Mouse (Mus musculus): ENCODE data around the gene Pla2g2c. TPM values are rescaled to one million over a fixed set of nuclear protein-coding genes. Genes with fewer than 3 reads are reported as not detected.
A peak's percentile ranks its signal among the peaks of the same experiment; 100 is the strongest.

Pla2g2c gene
- polyA plus RNA-seq (2015; fragmentation: Nextera tagmentation; extraction: Ambion mirVana) = 0.33 and 0.45 TPM in 2 replicates

GRCm38 (mm10) chr4:138724354-138725126 lies at the start of gene Pla2g2c:
Gene Pla2g2c, plus strand, starts transcription at chr4:138724792.
- ATAC-seq (replicated peaks; ENCODE audit: low FRiP score) = peak; percentile 17; the same call in 1 of the 2 replicates
- Histone ChIP-seq H3K27ac (peak within 1 kb of the TSS; percentile 90), H3K4me2 (peak within 1 kb of the TSS; percentile 54), H3K27me3 (0 out of 2 replicates have a peak, but pooled peaks cover 2% of the 10 kb centered on the region), H3K9ac (no peak within 1 kb of the TSS; the same call in 1 of the 2 replicates), H3K9me3 (replicated peaks) (no peaks in the 10 kb centered on the region), H3K4me1 (peaks cover 78% of the 10 kb centered on the region), H3K4me3 (replicated peaks) (peak within 1 kb of the TSS; percentile 24), H3K36me3 (no peaks in the 10 kb centered on the region)
- WGBS = 34% methylated on average over 18 of the region's 18 CpGs

- H3K36me3 ChIP-seq = no peaks in the 10 kb centered on the region
- no peak overlapping the region for H3K4me2 ChIP-seq
- no peak overlapping the region for H3K9ac ChIP-seq
- no peak overlapping the region for H3K27ac ChIP-seq
- H3K27me3 ChIP-seq = peaks cover 19% of the 10 kb centered on the region
- ATAC-seq (replicated peaks; ENCODE audit: low FRiP score) = no peak
- H3K4me3 ChIP-seq (replicated peaks) = no peak overlapping the region
- no peaks in the 10 kb centered on the region for H3K4me1 ChIP-seq
- 11% methylated on average over 16 of the region's 16 CpGs for WGBS
- H3K9me3 ChIP-seq (replicated peaks) = no peaks in the 10 kb centered on the region
These were observed 48.1 kb upstream of the Pla2g2c start for GRCm38 (mm10) chr4:138676480-138676879.

- ATAC-seq (replicated peaks; ENCODE audit: low FRiP score) = no peak
- no peak overlapping the region for H3K27ac ChIP-seq
- no peaks in the 10 kb centered on the region for H3K4me1 ChIP-seq
- no peak overlapping the region for H3K4me3 ChIP-seq (replicated peaks)
- no peaks in the 10 kb centered on the region for H3K36me3 ChIP-seq
- WGBS = 25% methylated on average over 16 of the region's 16 CpGs
- H3K4me2 ChIP-seq = no peak overlapping the region
- no peaks in the 10 kb centered on the region for H3K9me3 ChIP-seq (replicated peaks)
- no peak overlapping the region for H3K9ac ChIP-seq
- peaks cover 19% of the 10 kb centered on the region for H3K27me3 ChIP-seq
These were observed 47.0 kb upstream of the Pla2g2c start for GRCm38 (mm10) chr4:138677579-138677978.

GRCm38 (mm10) chr4:138680124-138680523 lies 44.5 kb upstream of the Pla2g2c start:
- Histone ChIP-seq H3K36me3 (no peaks in the 10 kb centered on the region), H3K9me3 (replicated peaks) (no peaks in the 10 kb centered on the region), H3K27me3 (peaks cover 19% of the 10 kb centered on the region), H3K4me1 (no peaks in the 10 kb centered on the region), H3K4me2 (no peak overlapping the region), H3K27ac (no peak overlapping the region), H3K4me3 (replicated peaks) (no peak overlapping the region), H3K9ac (no peak overlapping the region)
- 60% methylated on average over 4 of the region's 4 CpGs for WGBS
- no peak for ATAC-seq (replicated peaks; ENCODE audit: low FRiP score)

GRCm38 (mm10) chr4:138682760-138683159 lies 41.8 kb upstream of the Pla2g2c start:
- 69% methylated on average over 2 of the region's 2 CpGs for WGBS
- H3K4me3 ChIP-seq (replicated peaks) = no peak overlapping the region
- H3K27ac ChIP-seq = no peak overlapping the region
- no peak for ATAC-seq (replicated peaks; ENCODE audit: low FRiP score)
- H3K27me3 ChIP-seq = peaks cover 16% of the 10 kb centered on the region; the same call in 1 of the 2 replicates
- no peak overlapping the region for H3K4me2 ChIP-seq
- H3K9me3 ChIP-seq (replicated peaks) = no peaks in the 10 kb centered on the region
- H3K9ac ChIP-seq = no peak overlapping the region
- no peaks in the 10 kb centered on the region for H3K4me1 ChIP-seq
- H3K36me3 ChIP-seq = no peaks in the 10 kb centered on the region

- Histone ChIP-seq H3K9me3 (replicated peaks) (no peaks in the 10 kb centered on the region), H3K4me2 (no peak overlapping the region), H3K27me3 (peaks cover 41% of the 10 kb centered on the region), H3K27ac (no peak overlapping the region), H3K9ac (no peak overlapping the region), H3K4me1 (peaks cover 7% of the 10 kb centered on the region; the same call in 1 of the 2 replicates), H3K4me3 (replicated peaks) (no peak overlapping the region), H3K36me3 (no peaks in the 10 kb centered on the region)
- 80% methylated on average over 6 of the region's 6 CpGs for WGBS
- no peak for ATAC-seq (replicated peaks; ENCODE audit: low FRiP score)
These were observed 38.8 kb upstream of the Pla2g2c start for GRCm38 (mm10) chr4:138685813-138686212.

GRCm38 (mm10) chr4:138689094-138689512 lies 35.5 kb upstream of the Pla2g2c start:
- 21% methylated on average over 3 of the region's 3 CpGs for WGBS
- ATAC-seq (replicated peaks; ENCODE audit: low FRiP score) = no peak
- Histone ChIP-seq H3K9me3 (replicated peaks) (no peaks in the 10 kb centered on the region), H3K36me3 (no peaks in the 10 kb centered on the region), H3K4me2 (no peak overlapping the region), H3K9ac (no peak overlapping the region), H3K27me3 (peaks cover 71% of the 10 kb centered on the region), H3K27ac (no peak overlapping the region), H3K4me1 (peaks cover 11% of the 10 kb centered on the region; the same call in 1 of the 2 replicates), H3K4me3 (replicated peaks) (no peak overlapping the region)

GRCm38 (mm10) chr4:138690561-138690960 lies 34.0 kb upstream of the Pla2g2c start:
- H3K9me3 ChIP-seq (replicated peaks) = no peaks in the 10 kb centered on the region
- no peak overlapping the region for H3K9ac ChIP-seq
- H3K4me1 ChIP-seq = peaks cover 11% of the 10 kb centered on the region; the same call in 1 of the 2 replicates
- H3K36me3 ChIP-seq = no peaks in the 10 kb centered on the region
- no peak overlapping the region for H3K27ac ChIP-seq
- H3K27me3 ChIP-seq = peaks cover 79% of the 10 kb centered on the region
- H3K4me3 ChIP-seq (replicated peaks) = no peak overlapping the region
- ATAC-seq (replicated peaks; ENCODE audit: low FRiP score) = no peak
- WGBS = 1% methylated on average over 4 of the region's 4 CpGs
- no peak overlapping the region for H3K4me2 ChIP-seq

GRCm38 (mm10) chr4:138691443-138692181 lies 33.0 kb upstream of the Pla2g2c start:
- Histone ChIP-seq H3K4me2 (no peak overlapping the region), H3K36me3 (no peaks in the 10 kb centered on the region), H3K9ac (no peak overlapping the region), H3K4me1 (peaks cover 13% of the 10 kb centered on the region), H3K27ac (no peak overlapping the region), H3K9me3 (replicated peaks) (no peaks in the 10 kb centered on the region), H3K27me3 (peaks cover 74% of the 10 kb centered on the region), H3K4me3 (replicated peaks) (no peak overlapping the region)
- 12% methylated on average over 19 of the region's 19 CpGs for WGBS
- no peak for ATAC-seq (replicated peaks; ENCODE audit: low FRiP score)

GRCm38 (mm10) chr4:138693043-138693692 lies 31.4 kb upstream of the Pla2g2c start:
- 67% methylated on average over 12 of the region's 12 CpGs for WGBS
- Histone ChIP-seq H3K4me3 (replicated peaks) (no peak overlapping the region), H3K27ac (no peak overlapping the region), H3K9ac (no peak overlapping the region), H3K36me3 (no peaks in the 10 kb centered on the region), H3K4me2 (no peak overlapping the region), H3K9me3 (replicated peaks) (no peaks in the 10 kb centered on the region), H3K4me1 (peaks cover 21% of the 10 kb centered on the region), H3K27me3 (peaks cover 68% of the 10 kb centered on the region)
- ATAC-seq (replicated peaks; ENCODE audit: low FRiP score) = no peak

GRCm38 (mm10) chr4:138696720-138697119 lies 27.9 kb upstream of the Pla2g2c start:
- ATAC-seq (replicated peaks; ENCODE audit: low FRiP score) = no peak
- peaks cover 32% of the 10 kb centered on the region for H3K27me3 ChIP-seq
- H3K36me3 ChIP-seq = no peaks in the 10 kb centered on the region
- H3K4me2 ChIP-seq = no peak overlapping the region
- WGBS = 19% methylated on average over 7 of the region's 7 CpGs
- H3K27ac ChIP-seq = peak overlapping the region; percentile 70
- H3K9ac ChIP-seq = no peak overlapping the region
- peaks cover 20% of the 10 kb centered on the region for H3K4me1 ChIP-seq
- no peak overlapping the region for H3K4me3 ChIP-seq (replicated peaks)
- H3K9me3 ChIP-seq (replicated peaks) = no peaks in the 10 kb centered on the region

All from kidney, embryonic 15.5 days (tissue).